Mouse (Mus musculus): ENCODE measurements at regions not wholly inside any gene's neighbourhood (a gene's known extent, or its start where the extent isn't known, plus 50 kb on each side); places are given as distances from the start of the nearest gene placed in this dataset.

DNA sequence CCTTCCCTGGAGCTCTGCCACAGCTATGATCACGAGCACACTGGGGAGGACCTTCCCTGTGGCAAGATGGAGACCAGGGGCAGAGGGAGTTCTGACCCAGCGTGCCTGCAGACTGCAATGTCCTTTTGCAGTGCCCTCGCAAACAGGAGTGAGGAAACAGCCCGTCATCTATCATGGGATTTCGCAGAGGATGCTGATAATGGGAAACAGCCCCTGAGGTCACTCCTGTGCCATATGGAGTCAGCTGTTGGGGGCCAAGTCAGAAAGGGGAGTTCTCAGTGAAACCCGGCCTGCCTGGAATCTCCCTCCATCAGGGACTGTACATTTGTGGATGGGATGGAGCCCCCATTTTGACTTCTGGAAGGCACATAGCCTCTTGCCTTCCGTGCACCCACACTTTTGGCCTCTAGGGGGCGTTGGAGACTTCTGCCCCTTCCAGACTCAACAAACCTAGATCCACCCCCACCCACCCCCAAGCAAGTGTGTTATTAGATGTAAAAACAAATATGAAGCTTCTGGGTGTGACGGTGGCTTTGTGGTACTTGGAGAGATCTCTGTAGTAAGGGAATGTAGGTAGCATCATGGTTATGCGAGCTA lies 98.1 kb downstream of the Kdr start:
- DNase-seq (ENCODE audit: low spot score) = no peak

DNA sequence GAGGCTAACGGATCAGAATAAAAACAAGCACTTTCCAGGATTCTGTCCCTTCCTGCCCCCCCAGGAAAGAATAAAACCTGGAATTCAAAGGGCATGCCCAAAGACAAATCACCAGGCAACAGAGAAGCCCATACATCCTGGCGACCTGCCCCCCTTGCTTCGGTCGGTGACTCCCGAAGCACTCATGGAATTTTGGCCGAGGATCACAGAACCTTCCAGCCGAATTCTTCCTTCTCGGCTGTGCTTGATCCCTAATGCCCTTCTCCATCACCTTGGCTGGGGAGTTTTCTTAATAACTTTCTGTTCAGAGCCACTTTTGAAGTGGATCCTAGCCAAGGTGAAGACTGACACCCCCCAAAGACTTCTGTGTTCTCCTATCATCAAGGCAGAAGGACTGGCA lies 99.9 kb downstream of the Kdr start:
- DNase-seq (ENCODE audit: low spot score) = no peak

DNA sequence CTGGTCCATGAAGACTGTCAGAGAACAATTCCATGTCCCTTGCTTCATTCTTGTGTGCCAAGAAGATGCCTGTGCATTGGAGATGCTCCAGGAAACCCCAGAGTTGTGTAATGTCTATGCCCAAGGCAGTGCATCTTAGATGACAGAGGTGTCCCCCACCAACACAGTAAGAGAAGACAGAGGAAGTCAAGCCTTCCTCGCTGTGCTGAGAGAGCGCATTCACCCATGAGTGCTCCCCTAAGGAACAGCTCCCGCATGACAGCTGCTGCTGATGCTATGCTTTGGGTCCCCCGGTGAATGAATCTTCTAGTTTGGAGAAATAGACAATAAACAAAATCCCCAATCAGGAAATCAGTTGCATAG lies 100.7 kb downstream of the Kdr start:
- DNase-seq (ENCODE audit: low spot score) = no peak

DNA sequence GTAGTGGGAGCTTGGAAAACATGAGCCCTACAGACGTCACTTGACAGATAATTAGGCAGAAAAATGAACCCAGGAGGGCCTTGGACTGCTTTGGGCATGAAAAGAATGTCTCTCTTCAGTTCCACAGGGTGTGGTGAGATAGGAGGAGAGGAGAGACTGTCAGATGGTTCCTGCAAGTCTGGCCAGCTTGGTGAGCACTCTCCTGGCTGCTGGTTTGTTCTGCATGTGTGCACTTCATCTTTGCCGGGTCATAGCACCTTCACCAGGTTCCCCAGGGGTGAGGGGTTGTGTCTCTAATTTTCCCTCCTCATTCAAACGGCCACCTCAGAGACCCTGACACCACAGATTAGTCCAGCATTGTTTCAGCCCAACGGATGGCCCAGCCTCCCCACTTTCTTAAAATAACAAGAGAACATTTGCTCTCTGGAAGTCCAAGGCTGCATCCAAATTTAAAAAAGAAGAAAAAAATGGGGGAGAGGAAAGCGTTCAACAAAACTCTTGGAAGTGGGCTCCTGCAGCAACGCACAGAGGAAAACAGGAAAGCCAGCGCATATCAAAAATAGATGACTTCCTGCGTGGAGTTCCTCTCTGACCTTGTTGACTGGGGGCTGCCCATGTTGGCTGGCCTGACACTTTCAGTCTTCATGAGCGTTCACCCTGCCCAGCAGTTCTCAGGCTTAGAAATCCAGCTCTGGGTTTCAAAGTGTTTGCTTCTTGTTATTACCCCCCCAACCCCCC lies 101.2 kb downstream of the Kdr start:
- DNase-seq (ENCODE audit: low spot score) = no peak

DNA sequence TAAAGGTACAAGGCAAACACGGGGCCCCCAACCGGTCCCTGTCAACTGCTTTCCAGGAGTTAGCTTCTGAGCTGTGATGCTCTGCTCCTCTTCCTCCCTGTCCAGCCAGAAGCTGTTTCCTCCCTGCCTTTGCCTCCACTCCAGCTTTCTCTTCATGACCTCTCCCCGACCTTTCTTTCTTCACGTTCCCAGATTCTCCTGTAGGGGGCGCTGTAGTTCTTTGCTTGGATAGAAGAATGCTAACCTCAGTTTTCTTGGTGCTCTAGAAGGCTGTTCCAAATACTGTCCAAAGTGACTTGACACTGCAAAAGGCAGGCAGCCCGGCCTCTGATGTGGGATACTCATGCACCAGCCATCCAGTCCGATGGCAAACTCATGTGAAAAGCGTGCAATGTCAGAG lies 107.1 kb downstream of the Kdr start:
- DNase-seq (ENCODE audit: low spot score) = peak; percentile 39

DNA sequence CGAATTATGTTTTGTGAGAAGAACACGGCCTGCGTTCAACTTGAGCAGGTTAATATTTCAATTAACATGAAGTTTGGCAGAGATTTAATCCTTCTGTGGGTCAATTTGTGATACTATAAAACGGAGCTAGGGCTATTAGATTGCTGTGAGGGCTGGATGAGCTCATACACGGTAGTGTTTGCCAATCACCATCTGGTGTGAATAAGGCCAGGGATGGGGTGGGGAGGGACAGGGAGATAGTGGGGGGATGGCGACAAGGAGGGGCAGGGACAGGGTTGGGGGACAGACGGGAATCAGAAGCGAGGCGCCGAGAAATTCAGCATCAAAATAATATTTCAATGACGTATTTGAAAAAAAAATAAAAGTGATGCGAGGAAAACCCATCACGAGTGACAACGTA lies 107.6 kb downstream of the Kdr start:
- no peak for DNase-seq (ENCODE audit: low spot score)

DNA sequence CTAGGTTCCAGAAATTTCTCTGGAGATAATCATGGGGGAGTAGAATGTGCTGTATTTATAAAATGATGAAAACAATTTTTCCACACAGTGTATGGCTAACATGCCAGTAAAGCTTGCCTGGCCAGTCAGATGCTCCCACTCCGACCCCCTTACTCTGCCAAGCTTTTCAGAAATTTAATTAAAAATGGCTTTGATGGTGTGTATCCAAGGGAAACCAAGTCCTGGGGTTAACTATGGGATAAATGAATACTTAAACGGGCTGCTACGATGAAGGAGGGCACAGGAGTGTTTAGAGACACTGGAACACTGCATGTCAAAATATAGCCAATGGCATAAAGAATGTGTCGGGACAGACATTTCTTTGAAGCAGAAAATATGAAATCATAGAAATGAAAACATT lies 108.7 kb downstream of the Kdr start:
- no peak for DNase-seq (ENCODE audit: low spot score)

DNA sequence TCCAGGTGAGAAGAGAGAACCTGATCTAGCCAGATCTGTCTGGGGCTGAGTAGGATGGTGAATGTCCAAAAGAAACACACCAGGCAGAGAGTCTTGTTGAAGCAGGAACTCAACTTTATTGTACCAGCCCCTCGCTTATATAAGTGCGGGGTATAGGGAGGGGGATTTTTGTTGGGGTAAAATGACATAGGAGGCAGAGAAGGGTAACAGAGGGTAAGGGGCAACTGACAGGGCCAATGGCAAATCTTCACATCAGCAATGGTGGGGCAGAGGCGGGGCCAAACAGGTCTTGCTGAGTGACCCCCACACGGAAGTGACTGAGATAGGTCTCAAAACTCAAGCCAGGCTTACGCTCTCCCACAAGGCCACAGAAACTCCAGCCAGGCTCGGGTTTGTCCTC lies 113.2 kb downstream of the Kdr start:
- no peak for DNase-seq (ENCODE audit: low spot score)

DNA sequence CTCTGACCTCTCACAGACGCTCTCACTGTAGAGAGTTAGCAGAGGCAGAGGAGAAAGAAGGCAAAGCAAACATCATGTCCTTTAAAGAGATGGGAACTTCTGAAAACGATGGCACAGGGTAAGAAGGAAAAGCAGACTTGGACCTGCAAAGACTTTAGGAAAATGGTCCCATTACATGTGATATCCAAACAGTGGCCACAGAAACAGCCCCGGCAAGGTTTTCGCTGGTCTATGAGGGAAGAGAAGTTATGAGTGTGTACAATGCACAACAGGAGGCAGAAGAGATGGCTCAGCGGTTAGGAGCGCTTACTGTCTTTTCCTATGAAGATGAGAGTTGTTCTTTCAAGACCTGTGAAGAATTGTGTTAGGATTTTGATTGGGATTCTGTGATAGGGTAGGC lies 114.9 kb downstream of the Kdr start:
- DNase-seq (ENCODE audit: low spot score) = no peak

DNA sequence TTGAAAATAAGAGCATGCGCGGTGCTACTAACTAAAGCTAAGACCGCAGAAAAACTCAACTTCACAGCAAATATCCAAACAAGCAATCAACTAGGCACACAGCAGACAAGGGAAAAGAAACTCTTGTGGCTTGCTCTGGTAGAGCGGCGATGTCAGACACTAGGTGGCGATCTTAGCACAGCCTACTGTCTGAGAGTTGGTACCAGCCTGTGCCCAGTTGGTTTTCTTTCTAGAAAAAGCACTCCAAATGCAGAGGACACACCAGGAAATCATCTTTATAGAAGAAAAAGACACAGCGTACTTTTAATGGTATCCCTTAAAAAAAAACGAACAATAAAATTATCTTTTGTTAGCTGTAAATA lies 115.6 kb downstream of the Kdr start:
- DNase-seq (ENCODE audit: low spot score) = no peak

DNA sequence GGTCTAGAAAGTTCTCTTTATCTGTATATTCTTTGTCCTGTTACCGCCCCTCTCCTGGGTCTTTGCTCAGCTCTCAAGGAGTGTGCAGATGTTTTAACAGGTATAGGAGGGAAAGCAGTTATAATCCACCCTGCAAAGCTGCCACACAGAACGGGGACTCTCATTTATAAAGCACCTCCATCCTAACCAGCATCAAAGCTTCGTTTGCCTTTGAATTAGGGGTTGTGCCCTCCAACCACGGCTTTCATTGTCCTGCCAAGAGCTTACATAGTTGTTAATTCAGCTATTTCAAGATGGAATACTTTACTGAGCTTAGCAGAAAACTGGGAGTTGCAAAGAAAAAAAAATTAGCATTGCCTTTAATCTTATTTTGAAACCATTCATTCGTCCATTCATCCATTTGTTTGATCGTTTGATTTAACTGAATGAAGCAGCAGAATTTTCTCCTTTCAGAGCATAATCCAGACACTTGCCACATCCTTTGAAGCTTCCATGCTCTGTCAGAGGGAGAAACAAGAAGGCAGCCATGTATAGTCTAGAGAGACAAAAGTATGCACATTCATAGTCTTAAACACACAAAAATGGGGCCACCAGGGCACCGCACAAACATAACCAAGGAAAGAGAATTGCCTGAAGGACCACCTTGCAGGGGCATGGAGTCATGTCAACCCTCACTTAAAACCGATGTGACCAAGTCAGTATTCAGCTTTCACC lies 116.2 kb downstream of the Kdr start:
- DNase-seq (ENCODE audit: low spot score) = no peak

DNA sequence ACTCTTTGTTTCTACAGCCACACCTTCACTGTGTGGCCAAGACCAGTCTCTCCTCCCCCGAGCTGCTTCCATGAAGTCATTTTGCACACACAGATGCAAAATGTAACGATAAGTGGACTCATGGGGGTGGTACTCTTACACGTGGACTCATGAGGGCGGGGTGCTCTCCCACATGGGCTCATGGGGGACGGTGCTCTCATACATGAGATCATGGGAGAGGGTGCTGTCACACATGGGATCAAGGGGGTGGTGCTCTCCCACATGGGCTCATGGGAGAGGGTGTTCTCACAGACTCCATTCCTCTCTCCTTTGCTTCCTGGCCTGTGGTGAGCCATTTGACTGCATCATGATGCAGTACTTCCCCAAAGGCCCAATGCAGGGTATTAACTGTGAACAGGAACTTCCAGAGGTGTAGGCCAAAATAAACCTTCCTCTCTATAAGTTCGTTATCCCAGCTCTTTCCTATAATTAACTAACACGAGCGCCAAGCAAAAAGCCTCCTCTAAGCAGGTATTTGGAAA lies 118.9 kb downstream of the Kdr start:
- no peak for DNase-seq (ENCODE audit: low spot score)

DNA sequence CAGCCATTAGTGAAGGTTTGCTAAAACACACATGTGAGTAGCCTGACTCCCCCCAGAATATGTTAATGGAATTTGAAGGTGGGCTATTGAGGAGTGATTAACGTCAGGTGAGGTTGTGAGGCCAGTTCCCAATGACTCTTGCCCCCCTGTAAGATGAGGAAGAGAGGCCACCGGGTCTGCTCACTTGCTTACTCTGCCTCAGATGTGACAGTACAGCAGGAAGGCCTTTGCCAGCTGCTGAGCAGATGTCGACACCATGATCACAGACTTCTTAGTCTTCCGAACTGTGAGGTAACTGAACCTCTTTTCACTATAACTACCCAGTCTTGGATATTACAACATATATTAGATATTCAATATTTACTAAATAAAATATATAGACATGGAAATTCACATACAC lies 127.4 kb downstream of the Kdr start:
- no peak for DNase-seq (ENCODE audit: low spot score)

DNA sequence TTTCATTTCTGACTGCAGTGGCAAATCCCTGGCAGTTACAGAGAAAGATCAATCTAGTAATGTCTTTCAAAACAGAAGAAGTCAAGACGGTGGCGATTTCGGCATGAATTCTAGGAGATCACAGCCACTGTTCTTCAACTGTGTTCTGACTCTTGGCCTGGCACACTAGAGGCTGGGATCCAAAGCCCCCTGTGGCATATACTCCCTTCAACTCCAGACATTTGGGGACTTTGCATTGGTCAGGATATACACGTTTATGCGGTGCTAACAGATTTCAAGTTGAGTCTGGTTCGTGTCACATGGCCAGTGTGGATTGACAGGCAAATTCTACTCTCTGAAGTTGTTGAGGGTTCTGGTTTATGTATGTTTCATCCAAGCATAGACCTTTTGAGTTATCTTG lies 130.3 kb downstream of the Kdr start:
- DNase-seq (ENCODE audit: low spot score) = no peak

DNA sequence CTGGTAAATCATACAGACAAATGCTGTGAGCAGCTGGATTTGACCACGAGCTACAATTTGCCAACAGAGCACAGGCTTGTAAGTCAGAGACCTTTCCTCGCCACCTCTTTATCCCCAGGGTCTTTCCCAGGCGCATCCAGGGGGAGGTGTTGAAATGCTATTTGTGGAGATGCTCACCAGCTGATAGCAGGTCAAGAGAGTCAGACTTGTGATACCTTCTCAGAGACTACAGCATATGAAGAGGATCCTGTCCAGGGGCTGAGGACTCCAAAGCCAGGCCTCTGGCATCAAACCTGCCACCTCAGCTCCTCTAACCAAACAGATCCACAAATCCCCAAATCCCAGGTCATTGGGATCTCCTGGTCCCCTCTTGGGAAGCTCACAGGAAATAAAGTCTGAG lies 130.9 kb downstream of the Kdr start:
- no peak for DNase-seq (ENCODE audit: low spot score)

DNA sequence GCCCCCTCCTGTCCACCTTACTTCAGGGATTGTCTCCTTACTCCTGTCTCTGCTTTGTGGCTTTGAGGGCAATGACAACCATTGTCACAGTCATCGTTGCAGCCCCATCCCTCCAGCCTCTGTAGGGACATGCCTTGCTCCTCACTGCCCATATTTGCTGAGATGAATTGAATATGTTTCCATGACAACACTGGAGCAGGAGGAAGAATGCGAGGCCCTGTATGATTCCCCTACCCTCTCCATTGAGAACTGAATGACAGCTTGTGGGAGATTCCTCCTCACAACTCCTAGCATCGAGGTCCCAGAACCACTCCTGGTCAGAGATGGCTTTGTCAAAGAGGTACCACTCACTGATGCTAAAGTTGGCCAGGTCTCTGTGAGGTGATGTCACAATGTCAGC lies 132.2 kb downstream of the Kdr start:
- DNase-seq (ENCODE audit: low spot score) = no peak

DNA sequence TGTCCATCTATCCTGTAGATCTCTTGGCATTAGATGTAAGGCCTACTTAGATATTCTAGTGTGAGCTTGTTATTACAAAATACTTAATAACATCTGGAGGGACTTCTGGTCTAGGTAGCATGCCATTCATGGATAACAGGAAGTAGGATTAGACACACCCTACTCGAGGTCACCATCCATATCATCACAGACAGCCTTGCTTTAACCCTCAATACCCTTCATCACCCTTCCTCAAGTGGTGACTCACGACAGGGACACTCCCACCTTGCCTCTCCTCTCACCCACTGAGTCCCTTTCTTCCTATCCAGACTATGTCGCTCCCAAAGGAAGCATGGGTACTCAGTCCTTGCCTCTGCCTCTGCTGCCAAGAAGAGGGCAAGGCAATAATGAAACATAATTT lies 134.5 kb downstream of the Kdr start:
- DNase-seq (ENCODE audit: low spot score) = no peak

DNA sequence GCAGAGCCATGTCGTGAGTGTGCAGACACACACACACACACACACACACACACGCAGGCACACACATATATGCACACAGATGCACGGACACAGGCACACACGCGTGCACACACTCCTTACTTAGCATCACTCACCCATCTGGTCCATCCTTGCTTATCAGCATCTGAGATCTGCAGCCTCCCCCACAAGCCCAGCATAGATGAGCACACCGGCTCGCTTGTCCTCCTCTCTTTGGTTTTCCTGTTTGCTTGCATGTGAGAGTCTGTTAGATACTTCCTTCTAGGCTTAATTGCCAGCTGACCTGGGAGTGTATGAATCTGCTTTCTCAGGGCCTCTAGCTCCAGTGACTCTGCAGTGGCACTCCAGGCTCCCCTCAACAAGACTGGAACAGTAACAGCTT lies 137.8 kb downstream of the Kdr start:
- no peak for DNase-seq (ENCODE audit: low spot score)

DNA sequence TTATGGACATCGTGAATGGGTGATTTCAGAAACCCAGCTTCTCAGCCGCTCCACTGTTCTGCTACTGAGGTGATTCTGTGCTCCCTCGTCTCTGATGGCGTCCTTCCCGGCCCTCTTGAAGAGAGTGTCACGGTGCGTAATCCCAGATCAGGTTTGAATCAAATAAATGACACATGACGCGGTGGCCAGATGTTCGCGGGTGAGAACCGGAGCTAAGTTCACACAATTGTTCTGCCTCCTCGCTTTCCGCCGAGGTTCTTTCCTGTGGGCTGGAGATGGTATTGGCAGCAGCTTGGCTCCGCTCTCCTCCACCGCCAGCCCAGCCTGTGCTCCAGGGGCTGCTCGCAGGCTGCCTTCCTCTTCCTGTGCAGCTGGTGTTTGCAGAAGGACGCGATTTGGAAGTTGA lies 142.7 kb downstream of the Kdr start:
- DNase-seq (ENCODE audit: low spot score) = peak; percentile 56

DNA sequence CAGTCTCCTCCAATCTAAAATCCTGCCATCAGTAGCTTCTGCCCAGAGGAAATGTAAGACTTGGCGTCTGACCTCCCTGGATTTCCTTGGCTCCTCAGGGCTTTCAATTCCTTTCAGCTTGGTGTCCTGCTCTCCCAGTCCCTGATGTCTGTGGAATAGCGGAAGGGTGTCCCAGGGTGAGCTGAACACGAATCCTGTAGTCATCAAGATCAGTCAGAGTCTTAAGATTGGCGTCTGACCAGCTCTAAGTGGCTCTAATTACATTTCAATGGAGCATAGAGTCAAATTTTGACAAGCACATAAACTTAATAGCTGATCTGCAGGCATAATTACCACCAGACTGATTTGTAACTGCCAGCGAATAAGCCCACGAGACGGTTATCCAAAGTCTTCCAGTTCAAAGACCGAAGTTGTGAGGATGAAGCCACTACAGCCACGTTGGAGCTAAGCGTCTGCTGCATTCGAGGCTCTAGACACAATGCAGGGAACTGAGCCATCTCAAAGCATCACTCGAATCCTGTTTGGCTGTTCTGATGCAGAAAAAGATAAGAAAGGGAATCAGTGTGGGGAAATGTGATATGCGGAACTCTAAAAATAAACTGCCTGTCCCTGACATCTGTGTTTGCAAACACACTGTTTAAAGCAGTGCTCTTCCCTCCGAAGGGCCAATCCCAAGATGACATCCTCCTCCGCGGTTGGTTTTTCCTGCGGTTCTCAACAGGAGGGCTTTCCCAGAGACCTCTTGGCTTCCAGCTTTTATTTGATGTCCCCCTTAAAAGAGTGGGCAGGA lies 143.3 kb downstream of the Kdr start:
- no peak for DNase-seq (ENCODE audit: low spot score)

DNA sequence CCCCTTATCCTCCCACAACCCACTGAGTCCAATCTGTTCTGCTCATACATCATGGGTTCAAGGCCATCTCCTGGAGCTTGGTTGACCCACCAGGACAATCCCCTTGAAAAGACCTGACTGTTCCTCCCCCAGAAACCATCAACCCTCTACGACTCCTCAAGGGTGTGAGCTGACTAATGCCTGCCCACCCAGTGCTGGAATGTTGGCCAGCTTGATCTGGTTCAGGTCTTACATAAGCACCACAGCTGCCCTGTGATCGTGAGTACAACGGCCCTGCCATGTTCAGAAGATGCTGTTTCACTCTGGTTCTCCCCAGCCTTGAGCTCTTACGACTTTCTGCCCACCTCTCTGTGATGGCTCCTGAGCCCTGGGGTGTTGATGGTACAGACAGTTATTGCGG lies 145.9 kb downstream of the Kdr start:
- DNase-seq (ENCODE audit: low spot score) = no peak

DNA sequence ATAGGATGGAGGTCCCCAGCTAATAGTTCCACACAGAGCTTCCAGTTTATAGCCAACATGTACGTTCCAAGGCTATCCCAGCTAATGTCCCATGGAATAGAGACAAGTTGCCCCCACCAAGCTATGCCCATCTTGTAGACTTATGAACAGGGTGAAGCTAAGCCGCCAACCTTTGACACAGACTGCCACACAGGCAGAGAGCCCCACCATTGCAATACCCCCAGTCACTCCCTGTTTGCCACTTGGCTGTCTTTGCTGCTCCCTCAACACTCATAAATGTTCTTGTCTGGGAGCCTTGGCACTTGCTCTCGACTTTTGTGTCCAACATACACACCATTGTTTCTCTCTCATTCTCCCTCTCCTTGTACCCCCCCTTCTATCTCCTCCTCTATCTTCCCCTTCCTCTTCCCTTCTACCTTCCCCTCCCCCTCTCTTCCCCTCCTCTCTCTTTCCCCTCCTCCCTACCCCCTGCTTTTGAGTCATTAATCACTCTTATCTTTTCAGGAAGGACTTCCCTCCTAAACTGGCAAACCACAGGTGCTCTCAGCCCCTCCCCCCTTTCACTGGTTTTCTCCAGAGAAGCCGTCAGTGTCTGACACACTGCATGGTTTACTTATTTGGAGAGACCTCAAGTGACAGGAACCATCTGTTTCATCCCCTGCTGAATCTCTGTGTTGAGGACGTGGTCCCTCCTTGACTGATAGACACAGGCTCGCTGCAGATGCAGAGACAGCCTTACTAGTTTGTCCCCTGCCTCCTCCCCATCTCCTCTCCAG lies 148.2 kb downstream of the Kdr start:
- no peak for DNase-seq (ENCODE audit: low spot score)

All from T-cell, adult 2 months (primary cell).